ENCODE assay signal across 27 mouse cellular contexts in genomic region chr4:126546183-126546582, GRCm38 (mm10). TPM values are rescaled to one million over a fixed set of nuclear protein-coding genes. Genes with fewer than 3 reads are reported as not detected.
"Had no signal": no experiment of that assay in that cellular context is flagged by ENCODE, and none has a peak within 500 bp of the region (broad histone marks: within the 10 kb centered on the region; RNA-seq: fewer than 3 reads in every experiment).

No protein-coding gene starts in this region.

- H3K4me2 ChIP-seq: embryonic facial prominence, embryonic 12.5 days; embryonic facial prominence, embryonic 13.5 days; embryonic facial prominence, embryonic 15.5 days; forebrain, embryonic 12.5 days; forebrain, embryonic 13.5 days; forebrain, embryonic 15.5 days had no signal

- H3K9ac ChIP-seq: embryonic facial prominence, embryonic 12.5 days; embryonic facial prominence, embryonic 13.5 days; embryonic facial prominence, embryonic 15.5 days; forebrain, embryonic 12.5 days; forebrain, embryonic 13.5 days; forebrain, embryonic 15.5 days; forebrain, postnatal 0 days had no signal

- H3K9me3 ChIP-seq: embryonic facial prominence, embryonic 10.5 days; embryonic facial prominence, embryonic 12.5 days; embryonic facial prominence, embryonic 13.5 days; embryonic facial prominence, embryonic 15.5 days; forebrain, embryonic 10.5 days; forebrain, embryonic 12.5 days; forebrain, embryonic 13.5 days; forebrain, embryonic 15.5 days; heart, embryonic 10.5 days had no signal

- H3K36me3 ChIP-seq: embryonic facial prominence, embryonic 10.5 days; embryonic facial prominence, embryonic 12.5 days; embryonic facial prominence, embryonic 13.5 days; embryonic facial prominence, embryonic 15.5 days; forebrain, embryonic 10.5 days; forebrain, embryonic 12.5 days; forebrain, embryonic 15.5 days; heart, embryonic 10.5 days had no signal

- H3K4me1 ChIP-seq: embryonic facial prominence, embryonic 10.5 days; embryonic facial prominence, embryonic 12.5 days; embryonic facial prominence, embryonic 13.5 days; embryonic facial prominence, embryonic 15.5 days; forebrain, embryonic 12.5 days; forebrain, embryonic 13.5 days; forebrain, embryonic 15.5 days; heart, embryonic 10.5 days had no signal

- H3K27ac ChIP-seq: embryonic facial prominence, embryonic 10.5 days; embryonic facial prominence, embryonic 12.5 days; embryonic facial prominence, embryonic 13.5 days; embryonic facial prominence, embryonic 15.5 days; forebrain, embryonic 10.5 days; forebrain, embryonic 12.5 days; forebrain, embryonic 13.5 days; forebrain, embryonic 15.5 days; gastrocnemius, adult 2 months; heart, adult 2 months; heart, embryonic 10.5 days had no signal

- H3K4me3 ChIP-seq: embryonic facial prominence, embryonic 10.5 days; embryonic facial prominence, embryonic 12.5 days; embryonic facial prominence, embryonic 13.5 days; embryonic facial prominence, embryonic 15.5 days; erythroblast, embryonic 14.5 days; forebrain, embryonic 10.5 days; forebrain, embryonic 12.5 days; forebrain, embryonic 13.5 days; forebrain, embryonic 15.5 days; gastrocnemius, adult 2 months; heart, adult 2 months; heart, embryonic 10.5 days had no signal

- H3K27me3 ChIP-seq: embryonic facial prominence, embryonic 12.5 days; embryonic facial prominence, embryonic 13.5 days; embryonic facial prominence, embryonic 15.5 days; forebrain, embryonic 13.5 days; forebrain, embryonic 15.5 days had no signal

- DNase-seq: cerebellum, adult 8-10 months; cerebellum, adult 9-10 months; cerebellum, adult 9-11 months; cerebellum, postnatal 10 days; cerebellum, postnatal 14 days; cerebellum, postnatal 25 days; cerebellum, postnatal 36 days; embryo, embryonic 11 days; forebrain, postnatal 0 days; gastrocnemius, adult 2 months; gastrocnemius, postnatal 10 days; gastrocnemius, postnatal 14 days; gastrocnemius, postnatal 25 days; gastrocnemius, postnatal 36 days; heart, adult 18-20 months; heart, adult 2 months had no signal

RNA-seq across cellular contexts. Expression of gene Clspn, which starts 10.6 kb away (rescaled TPM):
- total RNA-seq: gastrocnemius, adult 18-20 months had no signal

RNA-seq across cellular contexts. Expression of gene Ago4, which starts 12.9 kb away (rescaled TPM):
- polyA plus RNA-seq: erythroblast, embryonic 14.5 days had no signal
